Mouse (Mus musculus) neural tube, embryonic 14.5 days (tissue): ENCODE results near the gene Mgmt. TPM values are rescaled to one million over a fixed set of nuclear protein-coding genes. Genes with fewer than 3 reads are reported as not detected.

ENCODE experiments used
- ATAC-seq: fragments of 200-750 bp; cut with Nextera tagmentation; 2 replicates; pipeline ENCODE4 v1.8.0; 2017; ENCODE audit warnings: low read depth, mild to moderate bottlenecking, moderate TSS enrichment, moderate library complexity
- H3K27ac ChIP-seq: fragments of 300-500 bp; sonication (generic); 2 replicates; pipeline ENCODE4 v1.5.1; 2014; ENCODE audit warnings: low read depth, mild to moderate bottlenecking, control low read depth, low read length, moderate library complexity, mixed read lengths
- H3K27me3 ChIP-seq: fragments of 300-500 bp; sonication (generic); 2 replicates; pipeline ENCODE4 v1.6.1; 2014; ENCODE audit warnings: low read length; ENCODE audit not compliant: control insufficient read depth, insufficient read depth
- H3K36me3 ChIP-seq: fragments of 300-500 bp; sonication (generic); 2 replicates; pipeline ENCODE4 v1.6.1; 2014; ENCODE audit warnings: low read length, mixed read lengths; ENCODE audit not compliant: control insufficient read depth, insufficient read depth
- H3K4me1 ChIP-seq: fragments of 300-500 bp; sonication (generic); 2 replicates; pipeline ENCODE4 v1.6.1; 2014; ENCODE audit warnings: low read length; ENCODE audit not compliant: control insufficient read depth, insufficient read depth
- H3K4me2 ChIP-seq: fragments of 300-500 bp; sonication (generic); 2 replicates; pipeline ENCODE4 v1.6.1; 2014; ENCODE audit warnings: mild to moderate bottlenecking, low read depth, low read length, control low read depth
- H3K4me3 ChIP-seq: fragments of 300-500 bp; sonication (generic); 2 replicates; pipeline ENCODE4 v1.5.1; 2014; ENCODE audit warnings: low read depth, low read length, control low read depth, mixed read lengths
- H3K9ac ChIP-seq: fragments of 300-500 bp; sonication (generic); replicated peaks from 2 replicates; pipeline ENCODE4 v1.6.1; 2014; ENCODE audit warnings: low read depth, mild to moderate bottlenecking, control low read depth, low read length, mixed read lengths
- H3K9me3 ChIP-seq: fragments of 300-500 bp; sonication (generic); 2 replicates; pipeline ENCODE4 v1.6.1; 2016; ENCODE audit warnings: low read length; ENCODE audit not compliant: control insufficient read depth
- whole genome bisulfite sequencing: fragments of 180-500 bp; shearing (Covaris S2); extraction: QIAGEN DNeasy Blood & Tissue Kit; methylation state at CpG from one replicate; pipeline ENCODE4 v1.1.7; 2014; 5-methylcytosine and 5-hydroxymethylcytosine counted together
- polyA plus RNA-seq: library from polyadenylated mRNA; unstranded; fragments of >200 nt; fragmentation: Nextera tagmentation; extraction: Ambion mirVana; gene quantifications from 2 replicates; pipeline ENCODE4 v1.2.1, GENCODE M21; 2014

The Mgmt gene
- polyA plus RNA-seq, 1 experiment from 2014 or later: 0.90 TPM

DNA sequence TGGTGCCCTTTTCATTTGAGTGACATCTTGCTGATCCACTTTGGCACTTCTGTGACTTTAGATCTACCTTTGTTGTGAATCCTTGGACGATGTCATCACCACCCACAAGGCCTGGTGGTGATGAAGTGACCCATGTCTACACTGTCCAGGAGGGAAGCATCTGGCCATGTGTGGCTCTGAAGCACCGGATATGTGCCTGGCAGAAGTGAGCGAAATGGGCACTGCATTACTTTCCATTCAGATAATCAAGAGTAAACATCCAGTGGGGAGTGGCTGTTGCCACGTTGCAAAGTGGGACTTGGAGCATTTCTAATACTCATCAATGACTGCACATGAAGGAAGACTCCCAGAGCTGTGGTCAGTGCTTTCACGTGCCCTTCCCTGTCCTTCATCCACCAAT, 124.2 kb downstream of the Mgmt start:
- no peaks in the 10 kb centered on the region for H3K27me3 ChIP-seq
- H3K4me1 ChIP-seq: no peaks in the 10 kb centered on the region
- H3K27ac ChIP-seq: no peak overlapping the region
- no peak overlapping the region for H3K4me3 ChIP-seq
- H3K4me2 ChIP-seq: no peak overlapping the region
- H3K9ac ChIP-seq: no peak overlapping the region
- WGBS: 90% methylated on average over 5 of the region's 5 CpGs
- H3K9me3 ChIP-seq: no peaks in the 10 kb centered on the region
- no peak for ATAC-seq
- H3K36me3 ChIP-seq: no peaks in the 10 kb centered on the region

DNA sequence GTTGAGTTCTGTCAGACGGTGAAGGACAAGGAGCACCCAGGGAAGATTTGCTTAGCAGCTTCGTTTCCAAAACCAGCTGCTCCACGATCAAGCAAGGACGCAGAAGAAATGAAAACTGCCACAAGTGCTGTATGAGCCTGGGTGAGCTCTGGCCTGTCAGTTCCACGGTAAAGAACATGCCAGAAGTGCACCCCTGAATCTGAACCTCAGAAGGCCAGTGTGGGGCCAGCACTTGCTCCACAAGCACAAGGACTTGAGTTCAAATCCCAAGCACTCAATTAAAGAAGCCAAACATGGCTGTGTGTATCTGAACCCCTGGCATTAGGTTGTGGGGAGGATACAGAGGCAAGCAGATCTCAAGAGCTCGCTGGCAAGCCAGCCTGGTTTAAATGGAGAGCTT, 125.8 kb downstream of the Mgmt start:
- H3K4me1 ChIP-seq: no peaks in the 10 kb centered on the region
- no peaks in the 10 kb centered on the region for H3K27me3 ChIP-seq
- no peak overlapping the region for H3K4me2 ChIP-seq
- no peak for ATAC-seq
- WGBS: 84% methylated on average over 6 of the region's 6 CpGs
- no peaks in the 10 kb centered on the region for H3K36me3 ChIP-seq
- no peak overlapping the region for H3K4me3 ChIP-seq
- H3K9ac ChIP-seq: no peak overlapping the region
- no peak overlapping the region for H3K27ac ChIP-seq
- no peaks in the 10 kb centered on the region for H3K9me3 ChIP-seq

DNA sequence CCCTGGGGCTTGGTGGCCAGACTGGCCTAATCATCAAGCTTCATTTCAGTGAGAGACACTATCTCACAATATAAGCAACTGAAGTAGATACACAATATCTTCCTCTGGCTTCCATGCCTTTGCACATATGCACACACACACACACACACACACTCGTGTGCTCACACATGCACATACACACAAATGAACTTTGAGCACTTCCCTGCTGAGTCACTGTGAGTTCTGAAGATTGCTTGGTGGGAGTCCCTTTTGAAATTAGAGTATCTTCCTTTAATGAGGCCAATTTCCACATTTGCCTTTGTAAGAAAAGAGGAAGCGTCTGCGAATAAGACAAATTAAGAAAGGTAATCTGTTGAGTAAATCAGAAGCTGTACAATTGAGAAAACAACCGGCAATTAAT, 136.4 kb downstream of the Mgmt start:
- Histone ChIP-seq H3K9me3 (no peaks in the 10 kb centered on the region), H3K9ac (no peak overlapping the region), H3K4me2 (no peak overlapping the region), H3K27ac (no peak overlapping the region), H3K4me3 (no peak overlapping the region), H3K36me3 (no peaks in the 10 kb centered on the region), H3K27me3 (no peaks in the 10 kb centered on the region), H3K4me1 (no peaks in the 10 kb centered on the region)
- no peak for ATAC-seq
- WGBS: 90% methylated on average over 4 of the region's 4 CpGs

DNA sequence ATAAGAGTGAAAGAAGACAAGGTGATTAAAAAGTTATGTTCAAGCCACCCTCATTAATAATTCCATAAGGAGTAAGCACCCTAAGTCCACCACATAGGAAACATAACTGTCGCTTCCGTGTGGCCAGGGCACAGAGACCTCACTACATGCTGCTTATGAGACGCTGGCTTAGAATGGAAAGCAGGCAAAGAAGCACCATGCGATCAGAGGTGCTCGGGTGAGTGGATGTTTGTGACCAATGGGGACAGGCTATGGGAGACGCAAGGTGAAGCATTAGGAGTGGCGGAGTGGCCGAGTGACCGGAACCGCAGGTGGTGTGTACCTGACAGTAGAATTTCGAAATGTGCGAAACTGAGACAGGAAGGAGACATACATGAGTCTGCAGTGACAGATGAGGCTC, 138.8 kb downstream of the Mgmt start:
- Histone ChIP-seq H3K27me3 (no peaks in the 10 kb centered on the region), H3K4me3 (no peak overlapping the region), H3K36me3 (no peaks in the 10 kb centered on the region), H3K27ac (no peak overlapping the region), H3K9me3 (no peaks in the 10 kb centered on the region), H3K4me2 (no peak overlapping the region), H3K9ac (no peak overlapping the region), H3K4me1 (no peaks in the 10 kb centered on the region)
- 97% methylated on average over 12 of the region's 12 CpGs for WGBS
- ATAC-seq: no peak

DNA sequence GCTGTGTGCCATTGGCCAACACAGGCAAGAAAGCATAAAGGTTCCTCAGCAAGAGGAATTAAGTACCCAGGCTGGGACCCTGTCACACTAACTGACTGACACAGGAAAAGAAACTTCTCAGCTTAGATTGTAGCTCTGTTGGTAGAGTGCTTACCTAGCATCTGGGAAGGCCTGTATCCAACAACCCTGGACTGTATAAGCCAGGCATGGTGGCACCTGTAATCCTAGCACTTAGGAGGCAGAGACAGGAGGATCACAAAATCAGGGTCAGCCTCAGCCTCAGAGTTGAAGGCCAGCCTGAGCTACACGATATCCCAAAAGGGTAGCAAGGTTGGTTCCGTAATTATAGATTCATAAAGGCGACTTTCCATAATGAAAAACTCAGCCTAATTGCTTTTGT, 140.6 kb downstream of the Mgmt start:
- WGBS: 92% methylated on average over 3 of the region's 3 CpGs
- H3K27me3 ChIP-seq: no peaks in the 10 kb centered on the region
- no peak overlapping the region for H3K4me2 ChIP-seq
- no peaks in the 10 kb centered on the region for H3K9me3 ChIP-seq
- H3K9ac ChIP-seq: no peak overlapping the region
- no peaks in the 10 kb centered on the region for H3K36me3 ChIP-seq
- no peak overlapping the region for H3K27ac ChIP-seq
- H3K4me3 ChIP-seq: no peak overlapping the region
- no peak for ATAC-seq
- peaks cover 5% of the 10 kb centered on the region for H3K4me1 ChIP-seq

DNA sequence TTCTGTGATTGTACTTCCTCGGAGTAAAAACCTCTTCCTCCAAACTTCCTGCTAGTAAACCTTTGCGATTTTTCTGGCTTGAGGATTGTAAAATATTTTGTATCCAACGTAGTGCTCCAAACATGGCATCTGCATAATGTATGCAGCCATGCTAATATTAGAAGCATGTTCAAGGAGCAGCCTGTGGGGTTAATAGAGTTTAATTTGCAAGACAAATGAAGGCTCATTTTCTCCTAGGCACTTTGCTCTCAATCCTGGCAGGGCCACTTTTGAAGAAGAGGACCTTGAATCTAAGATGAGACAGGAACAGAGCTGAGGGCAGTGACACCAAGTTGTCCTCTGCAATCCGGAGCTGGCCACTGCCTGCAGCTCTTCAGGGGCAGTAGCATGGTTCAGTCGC, 141.5 kb downstream of the Mgmt start:
- no peak overlapping the region for H3K4me3 ChIP-seq
- H3K36me3 ChIP-seq: no peaks in the 10 kb centered on the region
- no peaks in the 10 kb centered on the region for H3K9me3 ChIP-seq
- no peak overlapping the region for H3K27ac ChIP-seq
- H3K27me3 ChIP-seq: no peaks in the 10 kb centered on the region
- H3K4me2 ChIP-seq: no peak overlapping the region
- peaks cover 7% of the 10 kb centered on the region for H3K4me1 ChIP-seq
- 51% methylated on average over 5 of the region's 5 CpGs for WGBS
- no peak overlapping the region for H3K9ac ChIP-seq
- no peak for ATAC-seq

DNA sequence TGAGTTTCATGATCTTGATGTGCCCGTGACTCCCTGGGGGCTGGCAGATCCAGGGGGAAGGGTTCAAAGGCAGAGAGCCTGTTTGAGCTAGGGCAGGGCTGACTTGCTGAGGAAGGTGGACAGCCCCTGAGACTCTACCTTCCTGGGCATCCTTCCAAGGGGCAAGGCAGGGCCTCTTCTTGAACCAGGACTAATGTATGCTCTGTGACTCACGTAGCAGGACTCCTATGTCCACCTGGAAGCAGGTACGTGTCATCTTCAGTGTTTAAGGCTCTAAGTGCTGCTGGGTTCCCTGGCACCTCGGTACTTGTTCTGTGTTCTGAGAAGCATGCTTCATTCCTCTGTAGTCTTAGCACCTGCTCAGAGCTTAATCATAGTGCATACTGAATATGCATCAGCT, 143.1 kb downstream of the Mgmt start:
- no peaks in the 10 kb centered on the region for H3K36me3 ChIP-seq
- no peak overlapping the region for H3K27ac ChIP-seq
- no peak overlapping the region for H3K4me2 ChIP-seq
- ATAC-seq: no peak
- H3K9ac ChIP-seq: no peak overlapping the region
- 79% methylated on average over 4 of the region's 4 CpGs for WGBS
- H3K4me1 ChIP-seq: peaks cover 9% of the 10 kb centered on the region
- no peaks in the 10 kb centered on the region for H3K9me3 ChIP-seq
- H3K4me3 ChIP-seq: no peak overlapping the region
- no peaks in the 10 kb centered on the region for H3K27me3 ChIP-seq

DNA sequence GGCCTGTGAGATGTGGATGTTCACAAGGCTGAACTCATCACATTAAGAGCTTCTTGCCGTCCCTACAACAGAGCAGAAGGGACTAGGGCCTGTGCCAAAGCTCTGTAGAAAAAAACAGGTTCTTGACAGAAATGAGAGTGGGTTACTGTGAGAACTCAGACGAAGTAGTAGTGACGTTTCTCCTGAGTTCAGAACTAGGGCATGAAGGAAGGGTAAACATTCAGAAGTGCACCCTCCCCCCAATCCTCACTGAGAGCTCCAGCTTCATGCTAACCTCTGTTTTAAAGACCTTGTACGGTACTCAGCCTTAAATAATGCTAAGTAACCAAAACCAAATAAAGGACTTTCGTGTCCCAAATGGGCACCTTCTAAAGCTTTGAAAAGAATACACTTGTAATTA, 143.5 kb downstream of the Mgmt start:
- H3K9ac ChIP-seq: no peak overlapping the region
- 59% methylated on average over 5 of the region's 5 CpGs for WGBS
- H3K27me3 ChIP-seq: no peaks in the 10 kb centered on the region
- no peak overlapping the region for H3K27ac ChIP-seq
- no peak overlapping the region for H3K4me3 ChIP-seq
- no peak for ATAC-seq
- no peaks in the 10 kb centered on the region for H3K36me3 ChIP-seq
- H3K4me2 ChIP-seq: no peak overlapping the region
- H3K4me1 ChIP-seq: peaks cover 9% of the 10 kb centered on the region
- no peaks in the 10 kb centered on the region for H3K9me3 ChIP-seq

DNA sequence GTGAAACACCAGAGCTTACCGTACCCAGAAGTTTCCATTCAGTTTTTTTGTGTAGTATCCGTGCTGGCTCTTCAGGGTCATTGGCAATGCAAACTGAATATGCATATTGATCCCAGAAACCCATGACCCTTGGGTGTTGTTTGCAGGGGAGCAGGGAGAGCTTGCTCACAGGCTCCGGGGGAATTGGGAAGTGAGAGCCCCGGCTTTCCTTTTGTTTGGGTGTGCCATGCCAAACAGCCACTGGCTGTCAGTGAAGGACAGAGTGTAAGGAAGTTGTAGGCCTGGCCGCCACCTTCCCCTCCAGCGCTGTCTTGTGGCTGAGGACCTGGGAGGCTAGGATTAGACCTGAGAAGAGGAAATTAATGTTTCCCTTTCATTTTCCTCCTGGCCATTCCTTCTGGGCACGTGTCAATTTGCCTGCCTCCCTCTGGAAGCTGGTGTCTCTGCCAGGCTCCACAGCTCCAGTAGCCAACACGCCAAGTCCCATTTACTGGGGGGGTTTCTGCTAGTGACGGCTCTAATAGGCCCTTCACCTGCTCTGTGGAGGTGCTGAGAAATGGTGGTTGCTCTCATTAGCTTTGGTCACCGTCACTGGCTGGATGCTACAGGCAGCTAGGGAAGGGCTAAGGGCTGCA, 144.0 kb downstream of the Mgmt start:
- Histone ChIP-seq H3K4me2 (no peak overlapping the region), H3K27ac (no peak overlapping the region), H3K9me3 (no peaks in the 10 kb centered on the region), H3K9ac (no peak overlapping the region), H3K4me3 (no peak overlapping the region), H3K27me3 (no peaks in the 10 kb centered on the region), H3K36me3 (no peaks in the 10 kb centered on the region), H3K4me1 (peaks cover 9% of the 10 kb centered on the region)
- WGBS: 58% methylated on average over 10 of the region's 10 CpGs
- no peak for ATAC-seq
